Mouse (Mus musculus) lung, embryonic 16.5 days (tissue): ENCODE data around the gene Dph5. TPM values are rescaled to one million over a fixed set of nuclear protein-coding genes. Genes with fewer than 3 reads are reported as not detected.

Experiments
- ATAC-seq: fragments of 200-750 bp; cut with Nextera tagmentation; 2 replicates; pipeline ENCODE4 v1.8.0; 2017; ENCODE audit warnings: low read depth, mild to moderate bottlenecking, moderate library complexity
- H3K27ac ChIP-seq: fragments of 300-500 bp; sonication (generic); 2 replicates; pipeline ENCODE4 v1.5.1; 2014; ENCODE audit warnings: mild to moderate bottlenecking, control low read depth, low read length
- H3K27me3 ChIP-seq: fragments of 300-500 bp; sonication (generic); 2 replicates; pipeline ENCODE4 v1.6.1; 2014; ENCODE audit warnings: low read depth, low read length, mixed read lengths; ENCODE audit not compliant: control insufficient read depth, insufficient read depth
- H3K36me3 ChIP-seq: fragments of 300-500 bp; sonication (generic); 2 replicates; pipeline ENCODE4 v1.6.1; 2014; ENCODE audit warnings: low read length; ENCODE audit not compliant: control insufficient read depth, insufficient read depth
- H3K4me1 ChIP-seq: fragments of 300-500 bp; sonication (generic); replicated peaks from 2 replicates; pipeline ENCODE4 v1.6.1; 2014; ENCODE audit warnings: low read length, mixed read lengths; ENCODE audit not compliant: control insufficient read depth, insufficient read depth
- H3K4me2 ChIP-seq: fragments of 300-500 bp; sonication (generic); 2 replicates; pipeline ENCODE4 v1.6.1; 2014; ENCODE audit warnings: low read depth, low read length, control low read depth
- H3K4me3 ChIP-seq: fragments of 300-500 bp; sonication (generic); 2 replicates; pipeline ENCODE4 v1.5.1; 2014; ENCODE audit warnings: mild to moderate bottlenecking, low read length, control low read depth
- H3K9ac ChIP-seq: fragments of 300-500 bp; sonication (generic); 2 replicates; pipeline ENCODE4 v1.6.1; 2014; ENCODE audit warnings: low read length, control low read depth
- H3K9me3 ChIP-seq: fragments of 300-500 bp; sonication (generic); 2 replicates; pipeline ENCODE4 v1.6.1; 2016; ENCODE audit warnings: low read length; ENCODE audit not compliant: control insufficient read depth
- WGBS: fragments of 180-500 bp; shearing (Covaris S2); extraction: QIAGEN DNeasy Blood & Tissue Kit; methylation state at CpG from one replicate; pipeline ENCODE4 v1.1.7; 2014; 5-methylcytosine and 5-hydroxymethylcytosine counted together
- microRNA-seq: library from miRNA; unstranded; fragments of <30 nt; microRNA quantifications from one replicate; pipeline ENCODE4, GENCODE M21; 2016
- polyA plus RNA-seq: library from polyadenylated mRNA; unstranded; fragments of >200 nt; fragmentation: Nextera tagmentation; extraction: Ambion mirVana; gene quantifications from 2 replicates; pipeline ENCODE4 v1.2.1, GENCODE M21; 2015

Gene Dph5
- polyA plus RNA-seq, 1 experiment from 2014 or later, result 21.2 TPM

DNA sequence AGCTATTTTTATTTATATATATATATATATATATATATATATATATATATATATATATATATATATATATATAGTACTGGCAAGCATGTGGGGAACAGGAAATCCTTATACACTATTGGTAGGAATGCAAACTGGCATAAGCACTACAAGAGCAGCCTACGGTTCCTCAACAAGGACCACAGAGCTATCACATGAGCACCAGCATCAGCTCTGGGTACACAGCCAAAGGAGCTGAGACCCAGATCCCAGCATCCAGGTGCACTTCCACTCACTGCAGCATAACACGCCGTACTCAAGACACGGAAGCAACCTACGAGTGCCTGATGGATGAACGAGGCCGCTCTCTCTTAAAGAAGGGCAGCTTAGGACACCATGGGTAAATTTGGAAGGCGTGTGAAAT lies 95.6 kb downstream of the Dph5 start:
- Histone ChIP-seq H3K9ac (no peak overlapping the region), H3K36me3 (peaks cover 20% of the 10 kb centered on the region), H3K9me3 (no peaks in the 10 kb centered on the region), H3K4me3 (no peak overlapping the region), H3K4me2 (no peak overlapping the region), H3K4me1 (no peaks in the 10 kb centered on the region), H3K27me3 (no peaks in the 10 kb centered on the region), H3K27ac (no peak overlapping the region)
- 93% methylated on average over 8 of the region's 8 CpGs for WGBS
- ATAC-seq, result no peak

Small RNA genes lying within 50 kb of the gene (microRNA-seq; reads per million reads assigned to microRNA genes)
- gene Mir669n, result not detected

Other genes starting within 250 kb of the Dph5 start
- 40.3 and 41.0 TPM in 2 replicates for gene S1pr1, start 172.8 kb upstream of the Dph5 start, polyA plus RNA-seq
- gene Slc30a7, start 119.6 kb downstream of the Dph5 start, polyA plus RNA-seq, result 30.3 and 34.6 TPM in 2 replicates
- gene Extl2, start 119.6 kb downstream of the Dph5 start, polyA plus RNA-seq, result 16.9 and 18.0 TPM in 2 replicates
- gene Vcam1, start 241.9 kb downstream of the Dph5 start, polyA plus RNA-seq, result 117 and 118 TPM in 2 replicates